Mouse (Mus musculus) embryonic stem cell, embryonic (primary cell): ENCODE results near the gene Arl16.

Source experiments
- CTCF ChIA-PET, 4 experiments: fragments of 300-600 bp in 2 of 4; fragments of 350-600 bp in 2 of 4; sonication (Branson Sonifier 250); formaldehyde crosslinking; loops; one replicate each; lab custom pipeline; 2022; ENCODE audit warnings: inconsistent platforms in 2 of 4; lab: Charles Lee
- POLR2A ChIA-PET, 4 experiments: fragments of 300-600 bp in 2 of 4; fragments of 350-600 bp in 2 of 4; sonication (Branson Sonifier 250); formaldehyde crosslinking; loops; one replicate each; lab custom pipeline; 2022; ENCODE audit warnings: antibody characterized with exemption in 4 of 4, inconsistent platforms in 1 of 4; lab: Charles Lee

The Arl16 gene

GRCm38 (mm10) chr11:120499894-120500293, 32.5 kb upstream of the Arl16 start:
- ChIA-PET POLR2A (interaction anchor here (0.6 to 13.3 kb wide), 17 partner anchors 8 to 440 kb away, joined by 3 to 152 read pairs (median 4); partner anchors contain the start of genes Slc25a10 (in 4 of the 4), Mrpl12 (in 2 of the 4), Gcgr (in 1 of the 4) and P4hb (in 1 of the 4)), CTCF (interaction anchor here in 2 of 4 experiments (0.5 to 1.4 kb wide), 3 partner anchors 10 to 222 kb away, joined by 3 to 4 read pairs (median 4); no protein-coding TSS in a partner anchor)

- ChIA-PET POLR2A (interaction anchor here in 3 of 4 experiments (0.6 to 13.3 kb wide), 10 partner anchors 7 to 108 kb away, joined by 3 to 152 read pairs (median 4); partner anchors contain the start of genes Gcgr (in 1 of the 3), Mrpl12 (in 1 of the 3) and Slc25a10 (in 1 of the 3)), CTCF (interaction anchor here in 2 of 4 experiments (0.7 to 1.3 kb wide), 2 partner anchors 11 to 120 kb away, joined by 3 to 4 read pairs; partner anchors contain the start of gene Faap100 (in 1 of the 2))
Measured at GRCm38 (mm10) chr11:120498891-120499290, 31.5 kb upstream of the Arl16 start.

- ChIA-PET CTCF (interaction anchor here in 2 of 4 experiments (1.0 kb wide), 2 partner anchors 10 to 74 kb away, joined by 3 read pairs; no protein-coding TSS in a partner anchor), POLR2A (interaction anchor here in 3 of 4 experiments (0.5 to 13.3 kb wide), 9 partner anchors 7 to 622 kb away, joined by 3 to 152 read pairs (median 5); partner anchors contain the start of genes Arl16 (in 1 of the 3), P4hb (in 1 of the 3) and Slc25a10 (in 1 of the 3))
Measured at GRCm38 (mm10) chr11:120498226-120498625, 30.8 kb upstream of the Arl16 start.

GRCm38 (mm10) chr11:120497436-120497835, 30.0 kb upstream of the Arl16 start:
- POLR2A ChIA-PET = interaction anchor here in 3 of 4 experiments (0.6 to 13.3 kb wide), 8 partner anchors 6 to 693 kb away, joined by 3 to 152 read pairs (median 4); partner anchors contain the start of genes P4hb (in 1 of the 3), Ppp1r27 (in 1 of the 3) and Slc25a10 (in 1 of the 3)
- CTCF ChIA-PET = interaction anchor here in 2 of 4 experiments (1.0 kb wide), 2 partner anchors 9 to 73 kb away, joined by 3 read pairs; no protein-coding TSS in a partner anchor

- ChIA-PET POLR2A (interaction anchor here in 2 of 4 experiments (0.7 to 9.3 kb wide), 9 partner anchors 9 to 812 kb away, joined by 3 to 152 read pairs (median 6); partner anchors contain the start of genes Ccdc137 (in 2 of the 2), Oxld1 (in 2 of the 2), Mrpl12 (in 1 of the 2) and P4hb (in 1 of the 2)), CTCF (interaction anchor here in 2 of 4 experiments (0.9 to 1.1 kb wide), 3 partner anchors 27 to 86 kb away, joined by 3 read pairs; partner anchors contain the start of gene Arl16 (in 1 of the 2))
Measured at GRCm38 (mm10) chr11:120493911-120494310, 26.5 kb upstream of the Arl16 start.

GRCm38 (mm10) chr11:120493351-120493750, 25.9 kb upstream of the Arl16 start:
- POLR2A ChIA-PET = interaction anchor here (0.6 to 9.3 kb wide), 42 partner anchors 9 to 813 kb away, joined by 3 to 152 read pairs (median 4); partner anchors contain the start of genes Ccdc137 (in 3 of the 4), Mrpl12 (in 3 of the 4), Oxld1 (in 3 of the 4) and P4hb (in 3 of the 4)
- CTCF ChIA-PET = interaction anchor here (0.7 to 1.7 kb wide), 10 partner anchors 16 to 283 kb away, joined by 3 to 5 read pairs (median 3); partner anchors contain the start of gene Arl16 (in 1 of the 4)

GRCm38 (mm10) chr11:120492878-120493203, 25.4 kb upstream of the Arl16 start:
- POLR2A ChIA-PET = interaction anchor here (0.6 to 9.3 kb wide), 61 partner anchors 8 to 653 kb away, joined by 3 to 152 read pairs (median 4); partner anchors contain the start of genes Arl16 (in 4 of the 4), Mrpl12 (in 3 of the 4), P4hb (in 3 of the 4) and Ccdc137 (in 2 of the 4)
- CTCF ChIA-PET = interaction anchor here (0.7 to 1.9 kb wide), 12 partner anchors 16 to 284 kb away, joined by 3 to 7 read pairs (median 3); partner anchors contain the start of gene Arl16 (in 1 of the 4)

GRCm38 (mm10) chr11:120492024-120492877, 24.8 kb upstream of the Arl16 start:
- CTCF ChIA-PET = interaction anchor here (0.6 to 1.9 kb wide), 24 partner anchors 15 to 284 kb away, joined by 3 to 7 read pairs (median 3); partner anchors contain the start of genes Arl16 (in 2 of the 4) and Gcgr (in 1 of the 4)
- POLR2A ChIA-PET = interaction anchor here (0.5 to 9.3 kb wide), 110 partner anchors 8 to 654 kb away, joined by 3 to 152 read pairs (median 4); partner anchors contain the start of genes Arl16 (in 4 of the 4), Mrpl12 (in 3 of the 4), P4hb (in 3 of the 4) and Mafg (in 2 of the 4)

- ChIA-PET POLR2A (interaction anchor here (0.5 to 9.3 kb wide), 94 partner anchors 7 to 655 kb away, joined by 3 to 152 read pairs (median 4); partner anchors contain the start of genes Arl16 (in 4 of the 4), P4hb (in 3 of the 4), Mafg (in 2 of the 4) and Mrpl12 (in 2 of the 4)), CTCF (interaction anchor here (0.6 to 1.9 kb wide), 19 partner anchors 14 to 285 kb away, joined by 3 to 7 read pairs (median 3); partner anchors contain the start of genes Arl16 (in 1 of the 4) and Gcgr (in 1 of the 4))
Measured at GRCm38 (mm10) chr11:120491317-120492023, 24.1 kb upstream of the Arl16 start, which contains the start of gene Slc25a10. TSS of gene Slc25a10 (plus strand) at chr11:120491840.

GRCm38 (mm10) chr11:120490291-120491046, 23.1 kb upstream of the Arl16 start:
- CTCF ChIA-PET = interaction anchor here (0.6 to 3.4 kb wide), 25 partner anchors 12 to 551 kb away, joined by 3 to 19 read pairs (median 4); partner anchors contain the start of genes Arl16 (in 2 of the 4), Ccdc137 (in 1 of the 4), Gcgr (in 1 of the 4) and Oxld1 (in 1 of the 4)

GRCm38 (mm10) chr11:120489054-120489761, 21.8 kb upstream of the Arl16 start:
- ChIA-PET POLR2A (interaction anchor here (0.5 to 9.3 kb wide), 87 partner anchors 9 to 559 kb away, joined by 3 to 152 read pairs (median 4); partner anchors contain the start of genes Arl16 (in 3 of the 4), Ccdc137 (in 2 of the 4), Cenpx (in 2 of the 4) and Gcgr (in 2 of the 4)), CTCF (interaction anchor here (0.6 to 3.4 kb wide), 66 partner anchors 10 to 580 kb away, joined by 3 to 25 read pairs (median 4); partner anchors contain the start of genes Arl16 (in 4 of the 4), Rac3 (in 2 of the 4), Ccdc137 (in 1 of the 4) and Gcgr (in 1 of the 4))

More at GRCm38 (mm10) chr11:120490291-120491046, 23.1 kb upstream of the Arl16 start:
- POLR2A ChIA-PET = interaction anchor here (0.8 to 9.3 kb wide), 59 partner anchors 7 to 557 kb away, joined by 3 to 152 read pairs (median 5); partner anchors contain the start of genes Arl16 (in 2 of the 4), Ccdc137 (in 2 of the 4), Cenpx (in 2 of the 4) and Gcgr (in 2 of the 4)

- ChIA-PET CTCF (interaction anchor here (0.6 to 3.4 kb wide), 22 partner anchors 9 to 337 kb away, joined by 3 to 25 read pairs (median 4); partner anchors contain the start of genes Arl16 (in 1 of the 4), Ccdc137 (in 1 of the 4), Oxld1 (in 1 of the 4) and P4hb (in 1 of the 4)), POLR2A (interaction anchor here in 3 of 4 experiments (0.7 to 9.3 kb wide), 42 partner anchors 9 to 233 kb away, joined by 3 to 152 read pairs (median 6); partner anchors contain the start of genes Arl16 (in 2 of the 3), Ccdc137 (in 2 of the 3), Oxld1 (in 2 of the 3) and P4hb (in 2 of the 3))
Measured at GRCm38 (mm10) chr11:120488516-120488915, 21.1 kb upstream of the Arl16 start.

- POLR2A ChIA-PET = interaction anchor here (0.5 to 3.7 kb wide), 32 partner anchors 8 to 1219 kb away, joined by 3 to 74 read pairs (median 6); partner anchors contain the start of genes Arl16 (in 4 of the 4), P4hb (in 3 of the 4), Ccdc137 (in 1 of the 4) and Cenpx (in 1 of the 4)
Measured at GRCm38 (mm10) chr11:120485251-120485650, 17.8 kb upstream of the Arl16 start.

More at GRCm38 (mm10) chr11:120485251-120485650, 17.8 kb upstream of the Arl16 start:
- CTCF ChIA-PET = interaction anchor here in 1 of 4 experiments (1.2 kb wide), 1 partner anchor 94 kb away, joined by 3 read pairs; no protein-coding TSS in a partner anchor
